Mouse (Mus musculus) hindbrain, embryonic 13.5 days (tissue): ENCODE results near the gene Pan3. TPM values are rescaled to one million over a fixed set of nuclear protein-coding genes. Genes with fewer than 3 reads are reported as not detected.
A peak's percentile ranks its signal among the peaks of the same experiment; 100 is the strongest.

Source experiments
- ATAC-seq: fragments of 200-750 bp; cut with Nextera tagmentation; 2 replicates; pipeline ENCODE4 v1.8.0; 2017; ENCODE audit warnings: moderate TSS enrichment; ENCODE audit not compliant: low FRiP score
- H3K27ac ChIP-seq: fragments of 300-500 bp; sonication (generic); 2 replicates; pipeline ENCODE4 v1.5.1; 2015; ENCODE audit warnings: inconsistent platforms, mild to moderate bottlenecking, moderate library complexity
- H3K27me3 ChIP-seq: fragments of 300-500 bp; sonication (generic); 2 replicates; pipeline ENCODE4 v1.6.1; 2015; ENCODE audit warnings: mild to moderate bottlenecking, inconsistent platforms
- H3K36me3 ChIP-seq: fragments of 300-500 bp; sonication (generic); 2 replicates; pipeline ENCODE4 v1.6.1; 2015; ENCODE audit warnings: mild to moderate bottlenecking, inconsistent platforms
- H3K4me1 ChIP-seq: fragments of 300-500 bp; sonication (generic); replicated peaks from 2 replicates; pipeline ENCODE4 v1.6.1; 2015; ENCODE audit warnings: inconsistent platforms
- H3K4me2 ChIP-seq: fragments of 300-500 bp; sonication (generic); 2 replicates; pipeline ENCODE4 v1.6.1; 2015; ENCODE audit warnings: inconsistent platforms, mild to moderate bottlenecking, moderate library complexity
- H3K4me3 ChIP-seq: fragments of 300-500 bp; sonication (generic); 2 replicates; pipeline ENCODE4 v1.5.1; 2015; ENCODE audit warnings: mild to moderate bottlenecking, inconsistent platforms
- H3K9ac ChIP-seq: fragments of 300-500 bp; sonication (generic); 2 replicates; pipeline ENCODE4 v1.6.1; 2015; ENCODE audit warnings: mild to moderate bottlenecking, inconsistent platforms
- H3K9me3 ChIP-seq: fragments of 300-500 bp; sonication (generic); 2 replicates; pipeline ENCODE4 v1.6.1; 2016; ENCODE audit warnings: inconsistent platforms
- WGBS: fragments of 180-500 bp; shearing (Covaris S2); methylation state at CpG from one replicate; pipeline ENCODE4 v1.1.7; 2015; 5-methylcytosine and 5-hydroxymethylcytosine counted together
- polyA plus RNA-seq: library from polyadenylated mRNA; unstranded; fragments of >200 nt; fragmentation: Nextera tagmentation; extraction: Ambion mirVana; gene quantifications from 2 replicates; pipeline ENCODE4 v1.2.1, GENCODE M21; 2015

The Pan3 gene
- polyA plus RNA-seq, 1 experiment from 2014 or later, result 61.1 TPM

- H3K9ac ChIP-seq, result no peak overlapping the region
- no peaks in the 10 kb centered on the region for H3K4me1 ChIP-seq
- WGBS, result 92% methylated on average over 7 of the region's 7 CpGs
- ATAC-seq, result no peak
- H3K27ac ChIP-seq, result no peak overlapping the region
- H3K9me3 ChIP-seq, result no peaks in the 10 kb centered on the region
- no peaks in the 10 kb centered on the region for H3K36me3 ChIP-seq
- H3K4me2 ChIP-seq, result no peak overlapping the region
- H3K4me3 ChIP-seq, result no peak overlapping the region
- no peaks in the 10 kb centered on the region for H3K27me3 ChIP-seq
Measured at GRCm38 (mm10) chr5:147579148-147579547, 149.2 kb downstream of the Pan3 start.

- WGBS, result 89% methylated on average over 8 of the region's 8 CpGs
- Histone ChIP-seq H3K36me3 (no peaks in the 10 kb centered on the region), H3K27me3 (no peaks in the 10 kb centered on the region), H3K4me1 (no peaks in the 10 kb centered on the region), H3K4me3 (no peak overlapping the region), H3K27ac (no peak overlapping the region), H3K9ac (no peak overlapping the region), H3K9me3 (no peaks in the 10 kb centered on the region), H3K4me2 (no peak overlapping the region)
- ATAC-seq, result no peak
Measured at GRCm38 (mm10) chr5:147579691-147580090, 149.7 kb downstream of the Pan3 start.

- no peaks in the 10 kb centered on the region for H3K9me3 ChIP-seq
- H3K27ac ChIP-seq, result no peak overlapping the region
- no peaks in the 10 kb centered on the region for H3K4me1 ChIP-seq
- 82% methylated on average over 13 of the region's 13 CpGs for WGBS
- H3K9ac ChIP-seq, result no peak overlapping the region
- H3K4me2 ChIP-seq, result no peak overlapping the region
- ATAC-seq, result no peak
- no peaks in the 10 kb centered on the region for H3K27me3 ChIP-seq
- no peaks in the 10 kb centered on the region for H3K36me3 ChIP-seq
- H3K4me3 ChIP-seq, result no peak overlapping the region
Measured at GRCm38 (mm10) chr5:147580181-147580580, 150.2 kb downstream of the Pan3 start.

- no peak for ATAC-seq
Measured at GRCm38 (mm10) chr5:147583702-147584298, 153.8 kb downstream of the Pan3 start.

GRCm38 (mm10) chr5:147584648-147585047 lies 154.7 kb downstream of the Pan3 start:
- Histone ChIP-seq H3K4me2 (no peak overlapping the region), H3K4me3 (no peak overlapping the region), H3K27me3 (no peaks in the 10 kb centered on the region), H3K27ac (no peak overlapping the region), H3K4me1 (peaks cover under 1% of the 10 kb centered on the region; the same call in 1 of the 2 replicates), H3K9ac (no peak overlapping the region), H3K36me3 (no peaks in the 10 kb centered on the region), H3K9me3 (no peaks in the 10 kb centered on the region)
- 77% methylated on average over 9 of the region's 9 CpGs for WGBS
- no peak for ATAC-seq

More at GRCm38 (mm10) chr5:147583702-147584298, 153.8 kb downstream of the Pan3 start:
- H3K4me2 ChIP-seq, result no peak overlapping the region
- H3K9ac ChIP-seq, result no peak overlapping the region
- H3K4me1 ChIP-seq, result no peaks in the 10 kb centered on the region
- H3K4me3 ChIP-seq, result no peak overlapping the region
- WGBS, result 51% methylated on average over 14 of the region's 14 CpGs
- H3K36me3 ChIP-seq, result no peaks in the 10 kb centered on the region
- H3K27me3 ChIP-seq, result no peaks in the 10 kb centered on the region
- no peaks in the 10 kb centered on the region for H3K9me3 ChIP-seq
- no peak overlapping the region for H3K27ac ChIP-seq

- Histone ChIP-seq H3K4me3 (no peak overlapping the region), H3K4me1 (peaks cover 3% of the 10 kb centered on the region; the same call in 1 of the 2 replicates), H3K9ac (no peak overlapping the region), H3K27ac (no peak overlapping the region), H3K27me3 (no peaks in the 10 kb centered on the region), H3K4me2 (no peak overlapping the region), H3K36me3 (no peaks in the 10 kb centered on the region), H3K9me3 (no peaks in the 10 kb centered on the region)
- WGBS, result 87% methylated on average over 1 of the region's 1 CpGs
- ATAC-seq, result no peak
Measured at GRCm38 (mm10) chr5:147585070-147585469, 155.1 kb downstream of the Pan3 start.

GRCm38 (mm10) chr5:147589814-147590213 lies 159.9 kb downstream of the Pan3 start:
- no peak overlapping the region for H3K9ac ChIP-seq
- H3K4me1 ChIP-seq, result peaks cover 3% of the 10 kb centered on the region; the same call in 1 of the 2 replicates
- H3K4me2 ChIP-seq, result no peak overlapping the region
- H3K27me3 ChIP-seq, result no peaks in the 10 kb centered on the region
- no peaks in the 10 kb centered on the region; the same call in 1 of the 2 replicates for H3K9me3 ChIP-seq
- ATAC-seq, result no peak
- H3K36me3 ChIP-seq, result no peaks in the 10 kb centered on the region
- WGBS, result 49% methylated on average over 12 of the region's 12 CpGs
- H3K4me3 ChIP-seq, result no peak overlapping the region
- H3K27ac ChIP-seq, result 0 out of 2 replicates have a peak overlapping the region, but pooled peaks have one; percentile 8

GRCm38 (mm10) chr5:147597825-147598224 lies 167.9 kb downstream of the Pan3 start:
- Histone ChIP-seq H3K9ac (no peak overlapping the region), H3K27ac (0 out of 2 replicates have a peak overlapping the region, but pooled peaks have one; percentile 23), H3K36me3 (no peaks in the 10 kb centered on the region), H3K4me3 (no peak overlapping the region), H3K4me2 (no peak overlapping the region), H3K9me3 (no peaks in the 10 kb centered on the region; the same call in 1 of the 2 replicates), H3K27me3 (no peaks in the 10 kb centered on the region), H3K4me1 (0 out of 2 replicates have a peak, but pooled peaks cover 8% of the 10 kb centered on the region)
- ATAC-seq, result no peak
- WGBS, result 66% methylated on average over 16 of the region's 16 CpGs

Other genes with a start within 250 kb of the Pan3 start
- 5.8 and 7.2 TPM in 2 replicates for gene Gsx1, start 241.5 kb upstream of the Pan3 start, polyA plus RNA-seq
- not detected in 2 replicates for gene Pdx1, start 160.2 kb upstream of the Pan3 start, polyA plus RNA-seq
- 0.08 TPM in 1 of 2 replicates, not detected in the other for gene Cdx2, start 122.9 kb upstream of the Pan3 start, polyA plus RNA-seq
- gene Urad, start 107.7 kb upstream of the Pan3 start, polyA plus RNA-seq, result not detected in 2 replicates
- gene Flt3, start 29.7 kb upstream of the Pan3 start, polyA plus RNA-seq, result 0.36 and 0.40 TPM in 2 replicates